Mouse (Mus musculus) lung, postnatal 0 days (tissue): ENCODE results near the gene Gatb. TPM values are rescaled to one million over a fixed set of nuclear protein-coding genes. Genes with fewer than 3 reads are reported as not detected.
A peak's percentile ranks its signal among the peaks of the same experiment; 100 is the strongest.

Experiments used
- ATAC-seq: fragments of 200-750 bp; cut with Nextera tagmentation; 2 replicates; pipeline ENCODE4 v1.8.0; 2017; ENCODE audit warnings: moderate library complexity
- DNase-seq: peaks from one replicate; pipeline ENCODE4 v3.0.0-alpha.2; 2016; ENCODE audit warnings: low spot score
- H3K27ac ChIP-seq: fragments of 300-500 bp; sonication (generic); 2 replicates; pipeline ENCODE4 v1.5.1; 2014; ENCODE audit warnings: antibody characterized with exemption, mild to moderate bottlenecking, low read length, mixed read lengths
- H3K27me3 ChIP-seq: fragments of 300-500 bp; sonication (generic); replicated peaks from 2 replicates; pipeline ENCODE4 v1.6.1; 2014; ENCODE audit warnings: low read length, mixed read lengths; ENCODE audit not compliant: insufficient read depth
- H3K36me3 ChIP-seq: fragments of 300-500 bp; sonication (generic); 2 replicates; pipeline ENCODE4 v1.6.1; 2014; ENCODE audit warnings: low read length, mixed read lengths; ENCODE audit not compliant: insufficient read depth
- H3K4me1 ChIP-seq: fragments of 300-500 bp; sonication (generic); 2 replicates; pipeline ENCODE4 v1.6.1; 2014; ENCODE audit warnings: antibody characterized with exemption, low read depth, low read length, mixed read lengths; ENCODE audit not compliant: insufficient read depth
- H3K4me2 ChIP-seq: fragments of 300-500 bp; sonication (generic); replicated peaks from 2 replicates; pipeline ENCODE4 v1.6.1; 2014; ENCODE audit warnings: low read depth, mild to moderate bottlenecking, low read length, moderate library complexity, mixed read lengths
- H3K4me3 ChIP-seq: fragments of 300-500 bp; sonication (generic); 2 replicates; pipeline ENCODE4 v1.5.1; 2014; ENCODE audit warnings: low read depth, low read length
- H3K9ac ChIP-seq: fragments of 300-500 bp; sonication (generic); replicated peaks from 2 replicates; pipeline ENCODE4 v1.6.1; 2014; ENCODE audit warnings: low read depth, mild to moderate bottlenecking
- H3K9me3 ChIP-seq: fragments of 300-500 bp; sonication (generic); 2 replicates; pipeline ENCODE4 v1.6.1; 2016; ENCODE audit warnings: low read length, mixed read lengths
- CTCF ChIP-seq: IDR thresholded peaks from 2 replicates; pipeline ENCODE4 v1.5.1; 2016; ENCODE audit warnings: antibody characterized with exemption, mild to moderate bottlenecking
- EP300 ChIP-seq: IDR thresholded peaks from 2 replicates; pipeline ENCODE4 v1.6.1; 2016; ENCODE audit warnings: antibody characterized with exemption, mild to moderate bottlenecking, control low read depth
- WGBS: fragments of 180-500 bp; shearing (Covaris S2); extraction: QIAGEN DNeasy Blood & Tissue Kit; methylation state at CpG from one replicate; pipeline ENCODE4 v1.1.7; 2014; 5-methylcytosine and 5-hydroxymethylcytosine counted together
- polyA plus RNA-seq: library from polyadenylated mRNA; unstranded; fragments of >200 nt; fragmentation: Nextera tagmentation; extraction: Ambion mirVana; gene quantifications from 2 replicates; pipeline ENCODE4 v1.2.1, GENCODE M21; 2015

The Gatb gene
- polyA plus RNA-seq, 1 experiment from 2014 or later, result 9.2 TPM

DNA sequence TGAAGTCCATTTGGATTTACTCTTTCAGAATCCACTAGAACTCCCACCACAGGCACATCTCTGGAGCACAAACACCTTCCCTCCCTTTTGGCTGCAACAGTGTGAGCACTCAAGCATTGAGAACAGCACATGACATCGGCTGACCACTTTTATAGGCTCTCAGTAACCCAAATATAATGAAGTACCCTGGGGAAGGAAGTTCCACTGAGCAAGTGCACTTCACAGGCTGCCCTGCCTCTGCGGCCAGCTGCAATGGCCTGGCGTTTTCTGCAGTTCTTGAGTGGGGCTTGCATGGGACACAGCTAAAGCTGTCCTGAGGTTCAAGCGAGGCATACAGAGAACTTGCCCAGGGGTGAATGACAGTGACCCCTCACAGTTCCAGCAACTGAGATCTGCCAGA, 117.2 kb downstream of the Gatb start:
- Histone ChIP-seq H3K9me3 (no peaks in the 10 kb centered on the region), H3K4me1 (no peaks in the 10 kb centered on the region), H3K4me2 (no peak overlapping the region), H3K9ac (no peak overlapping the region), H3K27me3 (no peaks in the 10 kb centered on the region), H3K4me3 (no peak overlapping the region), H3K36me3 (no peaks in the 10 kb centered on the region), H3K27ac (no peak overlapping the region)
- ATAC-seq (peak; percentile 66), DNase-seq (peak; percentile 45)
- 49% methylated on average over 4 of the region's 4 CpGs for WGBS
- TF ChIP-seq EP300, result 0 out of 2 replicates have a peak, but pooled peaks have one; percentile 22
- no peak for TF ChIP-seq CTCF

DNA sequence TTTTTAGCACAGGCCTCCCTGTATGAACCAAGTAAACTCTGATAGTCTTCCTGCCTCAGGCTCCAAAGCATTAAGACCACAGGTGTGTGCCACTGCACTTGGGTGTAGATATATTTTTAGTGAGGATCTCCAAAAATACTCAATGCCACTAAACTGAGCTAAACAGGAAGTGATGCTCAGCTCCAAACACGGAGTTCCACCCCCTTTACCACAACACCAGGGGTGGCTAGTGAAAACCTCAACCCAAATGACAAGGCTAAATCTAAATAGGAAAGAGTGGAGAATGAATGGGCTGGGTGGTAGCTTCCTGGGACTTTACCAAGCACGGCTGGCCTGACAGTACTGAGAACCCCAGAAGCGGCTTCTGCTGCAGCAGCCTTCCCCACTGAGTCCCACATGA, 119.1 kb downstream of the Gatb start:
- DNase-seq (no peak), ATAC-seq (no peak)
- 52% methylated on average over 3 of the region's 3 CpGs for WGBS
- Histone ChIP-seq H3K27me3 (no peaks in the 10 kb centered on the region), H3K4me3 (no peak overlapping the region), H3K4me1 (no peaks in the 10 kb centered on the region), H3K4me2 (no peak overlapping the region), H3K9me3 (no peaks in the 10 kb centered on the region), H3K9ac (no peak overlapping the region), H3K27ac (no peak overlapping the region), H3K36me3 (no peaks in the 10 kb centered on the region)
- TF ChIP-seq EP300, result no peak
- TF ChIP-seq CTCF, result no peak

DNA sequence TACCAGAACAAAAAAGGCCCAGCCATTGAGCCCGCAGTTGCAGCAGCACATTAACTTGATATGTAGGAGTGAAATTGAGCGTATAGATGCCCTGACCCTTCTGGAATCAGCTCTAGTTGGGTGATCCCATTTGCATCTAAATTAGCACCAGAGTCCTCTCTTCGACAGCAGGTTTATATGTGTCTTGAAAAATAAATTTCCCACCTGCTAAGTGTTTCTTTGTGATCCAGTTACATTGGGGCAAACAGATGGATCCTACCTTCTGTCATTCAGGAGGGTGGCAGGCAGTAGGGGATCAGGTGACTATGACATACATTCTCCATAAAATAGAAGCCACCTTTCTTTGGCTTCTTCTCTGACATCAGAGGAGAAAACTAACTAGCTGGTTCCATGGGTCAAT, 121.1 kb downstream of the Gatb start:
- TF ChIP-seq CTCF, result no peak
- no peak for TF ChIP-seq EP300
- Histone ChIP-seq H3K36me3 (no peaks in the 10 kb centered on the region), H3K4me1 (no peaks in the 10 kb centered on the region), H3K4me2 (no peak overlapping the region), H3K4me3 (no peak overlapping the region), H3K27ac (no peak overlapping the region), H3K9ac (no peak overlapping the region), H3K9me3 (no peaks in the 10 kb centered on the region), H3K27me3 (no peaks in the 10 kb centered on the region)
- ATAC-seq (no peak), DNase-seq (no peak)
- WGBS, result 83% methylated on average over 3 of the region's 3 CpGs

DNA sequence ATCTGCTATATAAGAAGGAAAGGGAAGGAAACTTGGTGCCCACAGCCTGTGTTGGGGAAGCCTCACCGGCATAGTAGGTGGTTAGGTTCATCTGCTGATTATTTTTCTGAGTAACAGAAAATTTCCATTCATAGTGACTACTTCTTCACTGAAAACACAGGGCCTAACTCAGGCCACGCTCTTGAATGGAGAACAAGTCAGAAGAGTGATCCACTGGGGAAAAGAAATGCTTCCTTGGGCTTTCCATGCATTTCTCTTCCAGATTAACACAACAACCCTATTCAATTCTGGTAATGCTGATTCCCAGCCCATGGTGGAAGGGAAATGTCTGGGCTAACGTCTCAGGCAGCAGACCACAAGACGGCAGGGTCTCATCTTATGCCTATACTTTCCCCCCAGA, 124.6 kb downstream of the Gatb start:
- no peak for DNase-seq
- no peak overlapping the region for H3K4me3 ChIP-seq
- H3K4me2 ChIP-seq, result no peak overlapping the region
- no peaks in the 10 kb centered on the region for H3K36me3 ChIP-seq
- WGBS, result 82% methylated on average over 4 of the region's 4 CpGs
- no peak for TF ChIP-seq CTCF
- no peak for TF ChIP-seq EP300
- no peak overlapping the region for H3K27ac ChIP-seq
- H3K4me1 ChIP-seq, result no peaks in the 10 kb centered on the region
- no peak for ATAC-seq
- H3K9me3 ChIP-seq, result no peaks in the 10 kb centered on the region
- no peaks in the 10 kb centered on the region for H3K27me3 ChIP-seq
- no peak overlapping the region for H3K9ac ChIP-seq

DNA sequence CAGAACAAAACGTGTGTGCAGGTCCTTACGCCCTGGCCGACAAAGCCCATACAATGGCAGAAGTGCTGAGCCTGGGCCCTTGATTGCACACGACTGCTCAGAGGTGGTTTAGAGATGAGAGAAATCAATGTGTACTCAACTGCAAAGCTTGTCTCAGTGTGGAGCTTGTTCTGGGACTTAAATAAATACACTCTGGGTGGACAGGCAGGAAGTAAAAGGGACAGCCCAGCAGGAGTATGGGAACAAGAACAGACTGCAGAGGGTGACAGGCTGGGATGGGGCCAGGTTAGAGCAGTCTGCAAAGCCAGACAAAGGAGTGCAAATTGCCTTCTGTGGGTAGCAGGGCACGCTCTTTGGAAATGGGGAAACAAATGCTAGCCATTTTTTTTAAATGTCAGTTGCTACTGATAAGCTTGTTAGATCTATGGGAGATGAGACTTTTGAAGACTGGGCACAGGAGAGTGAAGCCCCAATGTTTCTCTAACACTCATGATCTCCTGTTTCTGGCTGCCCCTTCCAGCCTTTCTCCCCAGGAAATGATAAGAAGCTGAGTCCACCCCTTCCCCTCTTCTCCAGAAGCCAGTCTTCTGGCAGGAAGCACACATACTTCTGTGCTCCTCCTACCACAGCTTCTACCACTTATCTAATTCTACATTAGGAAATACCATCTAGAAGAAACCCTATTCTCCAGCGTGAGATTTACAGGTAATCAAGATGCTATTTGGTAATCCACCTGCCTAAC, 129.4 kb downstream of the Gatb start:
- TF ChIP-seq CTCF, result no peak
- TF ChIP-seq EP300, result no peak
- Histone ChIP-seq H3K36me3 (no peaks in the 10 kb centered on the region), H3K4me3 (no peak overlapping the region), H3K9ac (no peak overlapping the region), H3K9me3 (no peaks in the 10 kb centered on the region), H3K4me2 (no peak overlapping the region), H3K4me1 (no peaks in the 10 kb centered on the region), H3K27me3 (no peaks in the 10 kb centered on the region), H3K27ac (no peak overlapping the region)
- ATAC-seq, result peak; percentile 47
- 28% methylated on average over 6 of the region's 6 CpGs for WGBS
- peak; percentile 16 for DNase-seq

Other genes starting within 250 kb of the Gatb start
- 4.6 and 5.3 TPM in 2 replicates for gene Fam160a1, start 243.2 kb downstream of the Gatb start, polyA plus RNA-seq